Comparison of ENCODE assay signal across 23 mouse cellular contexts in genomic region chr10:115563961-115564360, GRCm38 (mm10). TPM values are rescaled to one million over a fixed set of nuclear protein-coding genes. Genes with fewer than 3 reads are reported as not detected.
A peak's percentile ranks its signal among the peaks of the same experiment; 100 is the strongest.
DNase-seq lines count a peak whose midpoint lies in the region; ATAC-seq lines count a peak whose summit lies in the region.
"Had no signal": no experiment of that assay in that cellular context is flagged by ENCODE, and none has a peak within 500 bp of the region (broad histone marks: within the 10 kb centered on the region; RNA-seq: fewer than 3 reads in every experiment).

No protein-coding gene starts in this region.

- H3K4me1 ChIP-seq in heart, embryonic 11.5 days (ENCODE audit: control insufficient read depth, insufficient read depth, low read length), result no peaks in the 10 kb centered on the region
- H3K4me1 ChIP-seq: embryonic facial prominence, embryonic 10.5 days; embryonic facial prominence, embryonic 12.5 days; forebrain, embryonic 13.5 days had no signal

- no peak overlapping the region for H3K27ac ChIP-seq in heart, embryonic 11.5 days (ENCODE audit: low read depth, low read length)
- H3K27ac ChIP-seq: embryonic facial prominence, embryonic 10.5 days; embryonic facial prominence, embryonic 12.5 days; forebrain, embryonic 13.5 days; forebrain, embryonic 15.5 days had no signal

- H3K36me3 ChIP-seq in heart, embryonic 11.5 days (ENCODE audit: control insufficient read depth, insufficient read depth, low read length), result no peaks in the 10 kb centered on the region
- H3K36me3 ChIP-seq: embryonic facial prominence, embryonic 10.5 days; embryonic facial prominence, embryonic 12.5 days; forebrain, embryonic 15.5 days; G1E had no signal

- ATAC-seq in heart, embryonic 11.5 days (replicated peaks; ENCODE audit: insufficient number of reproducible peaks, low FRiP score, low TSS enrichment), result no peak
- ATAC-seq: activated CD4-positive, CD25-positive, alpha-beta regulatory T cell, adult 4 months; CD4-positive, CD25-positive, alpha-beta regulatory T cell, adult 4 months; forebrain, embryonic 13.5 days; forebrain, embryonic 15.5 days; forebrain, postnatal 0 days; Patski had no signal

- no peak overlapping the region for H3K4me2 ChIP-seq in heart, embryonic 11.5 days
- H3K4me2 ChIP-seq: embryonic facial prominence, embryonic 12.5 days; forebrain, embryonic 13.5 days; forebrain, embryonic 15.5 days had no signal

- H3K9me3 ChIP-seq in heart, embryonic 11.5 days (replicated peaks; ENCODE audit: control insufficient read depth, low read length), result no peaks in the 10 kb centered on the region
- H3K9me3 ChIP-seq: embryonic facial prominence, embryonic 10.5 days; forebrain, embryonic 13.5 days; forebrain, embryonic 15.5 days had no signal

- no peak overlapping the region for H3K4me3 ChIP-seq in heart, embryonic 11.5 days (ENCODE audit: low read depth, low read length)
- H3K4me3 ChIP-seq: embryonic facial prominence, embryonic 10.5 days; embryonic facial prominence, embryonic 12.5 days; forebrain, embryonic 13.5 days; forebrain, embryonic 15.5 days had no signal

- no peak overlapping the region for H3K9ac ChIP-seq in heart, embryonic 11.5 days (ENCODE audit: low read depth, low read length)
- H3K9ac ChIP-seq: embryonic facial prominence, embryonic 12.5 days; forebrain, embryonic 13.5 days; forebrain, embryonic 15.5 days; forebrain, postnatal 0 days had no signal

- peak; percentile 11 for DNase-seq in cerebellum, adult 9-11 months
- DNase-seq in cerebellum, adult 9-10 months, result no peak
- peak; percentile 62 to 64 for DNase-seq in cerebellum, postnatal 14 days
- no peak for DNase-seq in cerebellum, postnatal 4 days (ENCODE audit: low spot score in 2 of 2)
- peak; percentile 72 for DNase-seq in heart, adult 11 months
- DNase-seq: adrenal gland, adult 8-10 months; adrenal gland, postnatal 14 days; adrenal gland, postnatal 36 days; B cell, adult 2 months; cerebellum, adult 11 months; forebrain, postnatal 0 days had no signal

- 81% methylated on average over 5 of the region's 5 CpGs for WGBS in heart, embryonic 11.5 days (ENCODE audit: insufficient replicate concordance)

- H3K27me3 ChIP-seq in heart, embryonic 11.5 days (ENCODE audit: control insufficient read depth, insufficient read depth, low read length), result no peaks in the 10 kb centered on the region
- H3K27me3 ChIP-seq: CH12.LX; embryonic facial prominence, embryonic 12.5 days had no signal

RNA-seq across cellular contexts. Expression of gene A930009A15Rik, which starts 5.8 kb away (rescaled TPM):
- polyA plus RNA-seq in heart, embryonic 11.5 days (2014; fragmentation: Nextera tagmentation; extraction: Ambion mirVana), result not detected in 2 replicates
- polyA plus RNA-seq: activated CD4-positive, CD25-positive, alpha-beta regulatory T cell, adult 4 months; CD4-positive, CD25-positive, alpha-beta regulatory T cell, adult 4 months; embryonic facial prominence, embryonic 10.5 days; embryonic facial prominence, embryonic 14.5 days; forebrain, embryonic 11.5 days; forebrain, embryonic 15.5 days; G1E; Patski had no signal

RNA-seq across cellular contexts. Expression of gene Lgr5, which starts 23.6 kb away (rescaled TPM):
- polyA plus RNA-seq in heart, embryonic 11.5 days (2014; fragmentation: Nextera tagmentation; extraction: Ambion mirVana), result 0.62 and 0.66 TPM in 2 replicates
- polyA plus RNA-seq: G1E, Patski had no signal

Comparison
In these comparisons a context has a peak if more than half of its experiments do, and no peak if none do; other contexts are left out.
1. DNase-seq: peak in cerebellum, adult 9-11 months (single experiment), cerebellum, postnatal 14 days (2 of 2) and heart, adult 11 months (single experiment); none in cerebellum, adult 9-10 months (single experiment) and cerebellum, postnatal 4 days (0 of 2).